Mouse (Mus musculus) MEL (cell line): ENCODE measurements around the gene Gm44965. TPM values are rescaled to one million over a fixed set of nuclear protein-coding genes. Genes with fewer than 3 reads are reported as not detected.

ENCODE experiments used
- DNase-seq: peaks from one replicate; pipeline ENCODE4 v3.0.0; 2011; ENCODE audit warnings: low read depth, low spot score
- H3K27ac ChIP-seq: 2 replicates; pipeline ENCODE4 v1.5.1; 2012; ENCODE audit warnings: low read depth, mild to moderate bottlenecking, control low read depth, low read length, moderate library complexity; ENCODE audit not compliant: control insufficient read depth
- H3K27me3 ChIP-seq, 2 experiments: fragments of 150-350 bp in 1 of 2; sonication (generic) in 1 of 2; 2 replicates each; pipeline ENCODE4 v1.6.1; 2012; ENCODE audit warnings: low read length in 2 of 2, mild to moderate bottlenecking in 2 of 2, improper control_type of control experiment in 1 of 2, moderate library complexity in 1 of 2; ENCODE audit not compliant: insufficient read depth in 2 of 2, control insufficient read depth in 1 of 2
- H3K36me3 ChIP-seq, 2 experiments: 2 replicates each; pipeline ENCODE4 v1.6.1; 2012 to 2014; ENCODE audit warnings: low read length in 2 of 2, improper control_type of control experiment in 1 of 2, inconsistent platforms in 1 of 2, mild to moderate bottlenecking in 1 of 2; ENCODE audit not compliant: insufficient read depth in 2 of 2, control insufficient read depth in 1 of 2
- H3K4me1 ChIP-seq, 2 experiments: fragments of 150-350 bp in 1 of 2; sonication (generic) in 1 of 2; 2 replicates each; pipeline ENCODE4 v1.6.1; 2012; ENCODE audit warnings: low read length in 2 of 2, improper control_type of control experiment in 1 of 2, mild to moderate bottlenecking in 1 of 2; ENCODE audit not compliant: insufficient read depth in 2 of 2, control insufficient read depth in 1 of 2
- H3K4me3 ChIP-seq, 2 experiments: fragments of 150-350 bp in 1 of 2; sonication (generic) in 1 of 2; 2 replicates each; pipeline ENCODE4 v1.5.1; 2012; ENCODE audit warnings: low read depth in 2 of 2, low read length in 2 of 2, mild to moderate bottlenecking in 2 of 2, moderate library complexity in 2 of 2, control low read depth in 1 of 2, improper control_type of control experiment in 1 of 2; ENCODE audit not compliant: control insufficient read depth in 1 of 2, insufficient read depth in 1 of 2
- H3K79me2 ChIP-seq: 2 replicates; pipeline ENCODE4 v1.6.1; 2012; ENCODE audit warnings: mild to moderate bottlenecking, low read length, moderate library complexity; ENCODE audit not compliant: control insufficient read depth, poor library complexity, insufficient read depth
- H3K9ac ChIP-seq: 2 replicates; pipeline ENCODE4 v1.6.1; 2012; ENCODE audit warnings: low read depth, mild to moderate bottlenecking, control low read depth, low read length, moderate library complexity; ENCODE audit not compliant: control insufficient read depth, poor library complexity, severe bottlenecking
- H3K9me3 ChIP-seq: fragments of 150-350 bp; sonication (generic); replicated peaks from 2 replicates; pipeline ENCODE4 v1.6.1; 2012; ENCODE audit warnings: mild to moderate bottlenecking, low read length, improper control_type of control experiment, moderate library complexity; ENCODE audit not compliant: insufficient read depth
- BHLHE40 ChIP-seq: IDR thresholded peaks from 2 replicates; pipeline ENCODE4 v1.6.1; 2012; ENCODE audit warnings: low read depth, mild to moderate bottlenecking, inconsistent platforms, low read length, improper control_type of control experiment, borderline replicate concordance
- CHD1 ChIP-seq: IDR thresholded peaks from 2 replicates; pipeline ENCODE4 v1.6.1; 2012; ENCODE audit warnings: low read depth, mild to moderate bottlenecking, inconsistent platforms, low read length, improper control_type of control experiment
- CHD2 ChIP-seq: IDR thresholded peaks from 2 replicates; pipeline ENCODE4 v1.6.1; 2011; ENCODE audit warnings: low read length, improper control_type of control experiment
- CTCF ChIP-seq, 3 experiments: IDR thresholded peaks in 2 of 3; conservative IDR thresholded peaks in 1 of 3; 2 replicates each; pipeline ENCODE4 v1.5.1; 2011 to 2012; ENCODE audit warnings: low read length in 3 of 3, low read depth in 2 of 3, mild to moderate bottlenecking in 2 of 3, improper control_type of control experiment in 1 of 3, inconsistent platforms in 1 of 3, mixed read lengths in 1 of 3, moderate library complexity in 1 of 3; ENCODE audit not compliant: control insufficient read depth in 1 of 3, insufficient read depth in 1 of 3, poor library complexity in 1 of 3, severe bottlenecking in 1 of 3
- GABPA ChIP-seq: IDR thresholded peaks from 2 replicates; pipeline ENCODE4 v1.6.1; 2012; ENCODE audit warnings: low read depth, mild to moderate bottlenecking, inconsistent platforms, low read length, improper control_type of control experiment, moderate library complexity
- GATA1 ChIP-seq: IDR thresholded peaks from 2 replicates; pipeline ENCODE4 v1.6.1; 2011; ENCODE audit warnings: low read depth, low read length, improper control_type of control experiment
- MAFK ChIP-seq: IDR thresholded peaks from 2 replicates; pipeline ENCODE4 v1.6.1; 2011; ENCODE audit warnings: low read depth, mild to moderate bottlenecking, low read length, improper control_type of control experiment, borderline replicate concordance
- MAX ChIP-seq: IDR thresholded peaks from 2 replicates; pipeline ENCODE4 v1.6.1; 2011; ENCODE audit warnings: low read length, improper control_type of control experiment
- MYC ChIP-seq: IDR thresholded peaks from 2 replicates; pipeline ENCODE4 v1.6.1; 2011; ENCODE audit warnings: low read depth, mild to moderate bottlenecking, low read length, improper control_type of control experiment, moderate library complexity
- NELFE ChIP-seq: IDR thresholded peaks from 2 replicates; pipeline ENCODE4 v1.6.1; 2011; ENCODE audit warnings: low read depth, low read length, improper control_type of control experiment
- POLR2AphosphoS2 ChIP-seq: IDR thresholded peaks from 2 replicates; pipeline ENCODE4 v1.6.1; 2011; ENCODE audit warnings: low read length, improper control_type of control experiment
- POLR2AphosphoS5 ChIP-seq: IDR thresholded peaks from 2 replicates; pipeline ENCODE4 v1.6.1; 2012; ENCODE audit warnings: low read depth, borderline replicate concordance, mild to moderate bottlenecking, inconsistent platforms, low read length, moderate library complexity, mixed read lengths
- RCOR1 ChIP-seq: IDR thresholded peaks from 2 replicates; pipeline ENCODE4 v1.6.1; 2012; ENCODE audit warnings: low read depth, mild to moderate bottlenecking, inconsistent platforms, low read length, improper control_type of control experiment
- SIN3A ChIP-seq: IDR thresholded peaks from 2 replicates; pipeline ENCODE4 v1.6.1; 2012; ENCODE audit warnings: low read length, improper control_type of control experiment, inconsistent platforms
- SMC3 ChIP-seq: IDR thresholded peaks from 2 replicates; pipeline ENCODE4 v1.6.1; 2011; ENCODE audit warnings: low read depth, low read length, improper control_type of control experiment
- TAL1 ChIP-seq: IDR thresholded peaks from 2 replicates; pipeline ENCODE4 v1.6.1; 2012; ENCODE audit warnings: mild to moderate bottlenecking, inconsistent platforms, low read length, moderate library complexity, mixed read lengths
- TBP ChIP-seq: IDR thresholded peaks from 2 replicates; pipeline ENCODE4 v1.8.0; 2011; ENCODE audit warnings: low read depth, low read length, improper control_type of control experiment
- TCF12 ChIP-seq: IDR thresholded peaks from 2 replicates; pipeline ENCODE4 v1.6.1; 2014; ENCODE audit warnings: low read depth, mild to moderate bottlenecking, inconsistent platforms, low read length, improper control_type of control experiment, moderate library complexity
- UBTF ChIP-seq: IDR thresholded peaks from 2 replicates; pipeline ENCODE4 v1.6.1; 2012; ENCODE audit warnings: low read depth, mild to moderate bottlenecking, inconsistent platforms, low read length, improper control_type of control experiment, moderate library complexity, borderline replicate concordance; ENCODE audit not compliant: insufficient read depth
- USF1 ChIP-seq: IDR thresholded peaks from 2 replicates; pipeline ENCODE4 v1.6.1; 2014; ENCODE audit warnings: low read depth, mild to moderate bottlenecking, inconsistent platforms, low read length, improper control_type of control experiment, moderate library complexity
- ZC3H11A ChIP-seq: IDR thresholded peaks from 2 replicates; pipeline ENCODE4 v1.6.1; 2012; ENCODE audit warnings: low read depth, mild to moderate bottlenecking, inconsistent platforms, low read length, improper control_type of control experiment
- ZKSCAN1 ChIP-seq: IDR thresholded peaks from 2 replicates; pipeline ENCODE4 v1.6.1; 2012; ENCODE audit warnings: low read depth, mild to moderate bottlenecking, inconsistent platforms, low read length, improper control_type of control experiment, moderate library complexity
- ZNF384 ChIP-seq: IDR thresholded peaks from 2 replicates; pipeline ENCODE4 v1.6.1; 2012; ENCODE audit warnings: low read depth, mild to moderate bottlenecking, inconsistent platforms, low read length, improper control_type of control experiment
- polyA plus RNA-seq, 2 experiments: library from polyadenylated mRNA; stranded (reverse) in 1 of 2; unstranded in 1 of 2; fragments of >175 nt in 1 of 2; fragments of >200 nt in 1 of 2; gene quantifications; 2 replicates each; pipeline versions ENCODE4 v1.2.1 to v1.2.4; 2012; ENCODE audit warnings: low replicate concordance in 2 of 2, low read depth in 1 of 2; ENCODE audit not compliant: insufficient read length in 2 of 2, insufficient read depth in 1 of 2, missing spikeins in 1 of 2
- total RNA-seq: library from RNA; depleted of rRNA; stranded (reverse); fragments of 300-350 nt; gene quantifications from 2 replicates; pipeline ENCODE4 v1.2.3, GENCODE M21; 2012

Gene Gm44965
- total and polyA plus RNA-seq, 3 experiments: not detected

DNA sequence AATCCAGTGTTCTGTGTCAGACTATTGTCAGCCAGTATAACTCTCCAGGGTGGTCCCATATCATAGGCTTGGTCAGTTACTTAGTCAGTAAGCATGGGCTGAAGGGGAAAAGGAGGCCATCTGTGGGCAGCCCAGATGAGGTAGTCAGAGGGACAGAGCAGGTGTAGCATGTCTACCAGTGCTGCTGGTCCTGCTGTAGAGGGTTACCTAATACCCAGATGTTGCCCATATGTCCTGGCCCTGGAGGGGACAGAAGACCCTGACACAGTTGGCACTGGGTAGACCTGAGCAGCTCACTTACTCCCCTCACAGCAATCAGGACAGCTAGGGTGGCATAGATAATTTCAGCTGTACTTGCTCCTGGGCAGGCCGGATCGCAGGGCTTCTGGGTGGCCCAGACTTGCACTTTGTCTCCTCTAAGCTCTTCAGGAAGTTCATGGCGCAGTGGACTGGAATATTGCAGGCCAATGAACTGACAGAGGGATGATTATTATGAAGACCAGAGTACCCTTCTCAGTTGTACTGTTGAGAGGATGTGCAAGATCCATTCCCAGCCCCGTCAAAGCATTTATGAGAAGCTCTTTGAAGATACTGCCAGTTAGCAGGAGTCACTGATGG lies 27.9 kb upstream of the Gm44965 start:
- Histone ChIP-seq H3K9me3 (no peaks in the 10 kb centered on the region), H3K27ac (no peak overlapping the region), H3K27me3 (no peaks in the 10 kb centered on the region), H3K36me3 (no peaks in the 10 kb centered on the region), H3K4me3 (no peak overlapping the region), H3K4me1 (no peaks in the 10 kb centered on the region), H3K9ac (no peak overlapping the region), H3K79me2 (no peaks in the 10 kb centered on the region)
- no peak for DNase-seq
- no peak for TF ChIP-seq MYC
- TF ChIP-seq BHLHE40: no peak
- no peak for TF ChIP-seq RCOR1
- no peak for TF ChIP-seq CHD1
- no peak for TF ChIP-seq CTCF (IDR thresholded peaks at IDR 0.05 in 2 of 3, conservative IDR thresholded peaks at IDR 0.05 in 1 of 3; ENCODE audit: control insufficient read depth in 1 of 3, insufficient read depth in 1 of 3, low read depth in 2 of 3, low read length in 3 of 3, poor library complexity in 1 of 3, severe bottlenecking in 1 of 3)
- no peak for TF ChIP-seq TBP
- TF ChIP-seq ZC3H11A: no peak
- TF ChIP-seq MAX: no peak
- no peak for TF ChIP-seq USF1
- TF ChIP-seq ZKSCAN1: no peak
- TF ChIP-seq SMC3: no peak
- TF ChIP-seq MAFK: no peak
- no peak for TF ChIP-seq TAL1
- no peak for TF ChIP-seq GATA1
- no peak for TF ChIP-seq CHD2

- no peak overlapping the region for H3K4me3 ChIP-seq
- H3K9me3 ChIP-seq: no peaks in the 10 kb centered on the region
- H3K27ac ChIP-seq: no peak overlapping the region
- no peaks in the 10 kb centered on the region for H3K36me3 ChIP-seq
- H3K4me1 ChIP-seq: no peaks in the 10 kb centered on the region
- H3K79me2 ChIP-seq: no peaks in the 10 kb centered on the region
- H3K9ac ChIP-seq: no peak overlapping the region
- H3K27me3 ChIP-seq: no peaks in the 10 kb centered on the region
- TF ChIP-seq SMC3 (no peak), GABPA (no peak), NELFE (no peak), POLR2AphosphoS5 (no peak), TCF12 (no peak), CHD2 (no peak), POLR2AphosphoS2 (no peak), MAX (no peak), RCOR1 (no peak), ZNF384 (no peak), UBTF (no peak), SIN3A (no peak)
- no peak for DNase-seq
These were observed 27.4 kb upstream of the Gm44965 start for GRCm38 (mm10) chr6:48566312-48566711.
